Mouse (Mus musculus) lung, postnatal 14 days (tissue): ENCODE measurements around the gene Ppef1.
"Not testable (repeated sequence)": the region's sequence is repeated elsewhere in the genome, so short reads cannot be mapped to it uniquely, and the experiment has no call there.

Experiments used
- DNase-seq: peaks from one replicate; pipeline ENCODE4 v3.0.0; 2021

The Ppef1 gene

GRCm38 (mm10) chrX:160735650-160736049, at the start of gene Ppef1:
TSS of gene Ppef1 (minus strand) at chrX:160735765.
- DNase-seq: no peak

- no peak for DNase-seq
These were observed 46.7 kb upstream of the Ppef1 start for GRCm38 (mm10) chrX:160782276-160782675.

- DNase-seq: no peak
These were observed 37.5 kb upstream of the Ppef1 start for GRCm38 (mm10) chrX:160773033-160773432.

GRCm38 (mm10) chrX:160769622-160770021, 34.1 kb upstream of the Ppef1 start:
- DNase-seq: not testable (repeated sequence)

GRCm38 (mm10) chrX:160767713-160768112, 32.1 kb upstream of the Ppef1 start, which contains the start of gene Rs1:
TSS of gene Rs1 (plus strand) at chrX:160768013.
- DNase-seq: no peak

- no peak for DNase-seq
These were observed 30.7 kb upstream of the Ppef1 start for GRCm38 (mm10) chrX:160766233-160766616.

GRCm38 (mm10) chrX:160765389-160766232, 30.0 kb upstream of the Ppef1 start:
- peak; percentile 95 for DNase-seq

- DNase-seq: no peak
These were observed 15.2 kb upstream of the Ppef1 start for GRCm38 (mm10) chrX:160750808-160751207.

GRCm38 (mm10) chrX:160748653-160749052, 13.1 kb upstream of the Ppef1 start:
- no peak for DNase-seq

GRCm38 (mm10) chrX:160745399-160745798, 9.8 kb upstream of the Ppef1 start:
- no peak for DNase-seq

GRCm38 (mm10) chrX:160699171-160699570, 36.4 kb downstream of the Ppef1 start:
- no peak for DNase-seq

- no peak for DNase-seq
These were observed 44.0 kb downstream of the Ppef1 start for GRCm38 (mm10) chrX:160691559-160691958.

GRCm38 (mm10) chrX:160690094-160690493, 45.5 kb downstream of the Ppef1 start:
- no peak for DNase-seq

GRCm38 (mm10) chrX:160669992-160670391, 65.6 kb downstream of the Ppef1 start:
- no peak for DNase-seq

GRCm38 (mm10) chrX:160610882-160611644, 124.5 kb downstream of the Ppef1 start:
- no peak for DNase-seq

- DNase-seq: no peak
These were observed 125.1 kb downstream of the Ppef1 start for GRCm38 (mm10) chrX:160610482-160610881.

- DNase-seq: peak; percentile 55
These were observed 125.7 kb downstream of the Ppef1 start for GRCm38 (mm10) chrX:160609849-160610248.

- DNase-seq: no peak
These were observed 131.5 kb downstream of the Ppef1 start for GRCm38 (mm10) chrX:160603981-160604541.

- no peak for DNase-seq
These were observed 132.2 kb downstream of the Ppef1 start for GRCm38 (mm10) chrX:160603316-160603715.

- DNase-seq: no peak
These were observed 132.8 kb downstream of the Ppef1 start for GRCm38 (mm10) chrX:160602770-160603169.

GRCm38 (mm10) chrX:160601053-160601452, 134.5 kb downstream of the Ppef1 start:
- DNase-seq: peak; percentile 40

- peak; percentile 50 for DNase-seq
These were observed 136.8 kb downstream of the Ppef1 start for GRCm38 (mm10) chrX:160598562-160599458.
